ENCODE assay signal across 9 mouse cellular contexts in genomic region chr17:32112434-32113254, GRCm38 (mm10). TPM values are rescaled to one million over a fixed set of nuclear protein-coding genes. Genes with fewer than 3 reads are reported as not detected.
A peak's percentile ranks its signal among the peaks of the same experiment; 100 is the strongest.
DNase-seq lines count a peak whose midpoint lies in the region; ATAC-seq and TF ChIP-seq lines count a peak whose summit lies in the region.
"Had no signal": no experiment of that assay in that cellular context is flagged by ENCODE, and none has a peak within 500 bp of the region (broad histone marks: within the 10 kb centered on the region; RNA-seq: fewer than 3 reads in every experiment).

No protein-coding gene starts in this region.

- 77% methylated on average over 8 of the region's 8 CpGs for WGBS in kidney, embryonic 15.5 days
- 63% methylated on average over 8 of the region's 8 CpGs for WGBS in embryonic facial prominence, embryonic 15.5 days
- WGBS in intestine, postnatal 0 days: 74% methylated on average over 8 of the region's 8 CpGs
- 60% methylated on average over 8 of the region's 8 CpGs for WGBS in midbrain, embryonic 16.5 days

- no peak for ATAC-seq in kidney, embryonic 15.5 days (replicated peaks; ENCODE audit: low FRiP score)
- no peak for ATAC-seq in embryonic facial prominence, embryonic 15.5 days (ENCODE audit: insufficient number of reproducible peaks, low FRiP score, low TSS enrichment, low read depth)
- no peak for ATAC-seq in intestine, postnatal 0 days
- no peak for ATAC-seq in midbrain, embryonic 16.5 days
- ATAC-seq in granulocyte monocyte progenitor cell, adult 5-6 weeks (replicated peaks; ENCODE audit: poor library complexity, severe bottlenecking): no peak

- H3K4me2 ChIP-seq in kidney, embryonic 15.5 days: peak overlapping the region; percentile 93
- peak overlapping the region; percentile 94; the same call in 1 of the 2 replicates for H3K4me2 ChIP-seq in embryonic facial prominence, embryonic 15.5 days (replicated peaks)
- peak overlapping the region; percentile 86 for H3K4me2 ChIP-seq in intestine, postnatal 0 days (replicated peaks; ENCODE audit: low read depth)
- peak overlapping the region; percentile 97 for H3K4me2 ChIP-seq in midbrain, embryonic 16.5 days (ENCODE audit: low read length)

- H3K27ac ChIP-seq in kidney, embryonic 15.5 days: no peak overlapping the region
- no peak overlapping the region for H3K27ac ChIP-seq in embryonic facial prominence, embryonic 15.5 days (replicated peaks)
- no peak overlapping the region for H3K27ac ChIP-seq in intestine, postnatal 0 days (ENCODE audit: low read depth, low read length)
- no peak overlapping the region for H3K27ac ChIP-seq in midbrain, embryonic 16.5 days (ENCODE audit: low read length)

- TF ChIP-seq CTCF in intestine, postnatal 0 days (IDR thresholded peaks at IDR 0.05; ENCODE audit: low read depth): no peak

- no peaks in the 10 kb centered on the region for H3K36me3 ChIP-seq in kidney, embryonic 15.5 days
- H3K36me3 ChIP-seq in embryonic facial prominence, embryonic 15.5 days: no peaks in the 10 kb centered on the region
- H3K36me3 ChIP-seq in intestine, postnatal 0 days (ENCODE audit: control insufficient read depth, insufficient read depth): no peaks in the 10 kb centered on the region
- H3K36me3 ChIP-seq in midbrain, embryonic 16.5 days (ENCODE audit: control insufficient read depth, insufficient read depth, low read length): no peaks in the 10 kb centered on the region

- no peak overlapping the region for H3K9ac ChIP-seq in kidney, embryonic 15.5 days
- H3K9ac ChIP-seq in embryonic facial prominence, embryonic 15.5 days: no peak overlapping the region
- no peak overlapping the region for H3K9ac ChIP-seq in intestine, postnatal 0 days (ENCODE audit: low read depth, low read length)
- H3K9ac ChIP-seq in midbrain, embryonic 16.5 days (ENCODE audit: low read depth, low read length): no peak overlapping the region

- H3K27me3 ChIP-seq in kidney, embryonic 15.5 days: peaks cover 13% of the 10 kb centered on the region
- peaks cover 10% of the 10 kb centered on the region for H3K27me3 ChIP-seq in embryonic facial prominence, embryonic 15.5 days
- H3K27me3 ChIP-seq in intestine, postnatal 0 days (replicated peaks; ENCODE audit: control insufficient read depth, insufficient read depth, low read length): no peaks in the 10 kb centered on the region
- no peaks in the 10 kb centered on the region; the same call in 1 of the 2 replicates for H3K27me3 ChIP-seq in midbrain, embryonic 16.5 days (ENCODE audit: control insufficient read depth, insufficient read depth, low read depth, low read length)

- no peaks in the 10 kb centered on the region for H3K9me3 ChIP-seq in kidney, embryonic 15.5 days (replicated peaks)
- no peaks in the 10 kb centered on the region for H3K9me3 ChIP-seq in embryonic facial prominence, embryonic 15.5 days (replicated peaks)
- no peaks in the 10 kb centered on the region for H3K9me3 ChIP-seq in intestine, postnatal 0 days (ENCODE audit: control insufficient read depth)
- H3K9me3 ChIP-seq in midbrain, embryonic 16.5 days (replicated peaks; ENCODE audit: control insufficient read depth, low read length, poor library complexity, severe bottlenecking): no peaks in the 10 kb centered on the region

- H3K4me3 ChIP-seq in kidney, embryonic 15.5 days (replicated peaks): no peak overlapping the region
- H3K4me3 ChIP-seq in embryonic facial prominence, embryonic 15.5 days (replicated peaks): no peak overlapping the region
- no peak overlapping the region for H3K4me3 ChIP-seq in intestine, postnatal 0 days (ENCODE audit: low read depth, low read length)
- H3K4me3 ChIP-seq in midbrain, embryonic 16.5 days (ENCODE audit: low read depth, low read length): peak overlapping the region; percentile 64

- DNase-seq in kidney, adult 9 months: no peak
- DNase-seq in adrenal gland, adult 18-20 months (ENCODE audit: low spot score in 2 of 2): no peak
- DNase-seq in right cerebral cortex, postnatal 4 days: no peak

- peaks cover 34% of the 10 kb centered on the region for H3K4me1 ChIP-seq in kidney, embryonic 15.5 days
- H3K4me1 ChIP-seq in embryonic facial prominence, embryonic 15.5 days: peaks cover 33% of the 10 kb centered on the region
- H3K4me1 ChIP-seq in intestine, postnatal 0 days (replicated peaks; ENCODE audit: control insufficient read depth, insufficient read depth, low read length): peaks cover 9% of the 10 kb centered on the region; the same call in 1 of the 2 replicates
- peaks cover 2% of the 10 kb centered on the region for H3K4me1 ChIP-seq in midbrain, embryonic 16.5 days (ENCODE audit: control insufficient read depth, insufficient read depth, low read length)

RNA-seq across cellular contexts. Expression of gene Notch3, which starts 54.0 kb away (rescaled TPM):
- 11.9 and 14.9 TPM in 2 replicates for polyA plus RNA-seq in kidney, embryonic 15.5 days (2015; fragmentation: Nextera tagmentation; extraction: Ambion mirVana)
- polyA plus RNA-seq in embryonic facial prominence, embryonic 15.5 days (2015; fragmentation: Nextera tagmentation; extraction: Ambion mirVana): 18.3 and 19.4 TPM in 2 replicates
- polyA plus RNA-seq in intestine, postnatal 0 days (2015; fragmentation: Nextera tagmentation; extraction: Ambion mirVana): 2.0 and 2.3 TPM in 2 replicates
- 6.9 TPM in 2 replicates for polyA plus RNA-seq in midbrain, embryonic 16.5 days (2015; fragmentation: Nextera tagmentation; extraction: Ambion mirVana)
- total RNA-seq in adrenal gland, adult 18-20 months (2021): 1 to 10 TPM; 5.2 to 8.8 TPM
- not detected in 2 replicates for total RNA-seq in granulocyte monocyte progenitor cell, adult 5-6 weeks (2014; fragmentation: Nextera tagmentation)
- not detected in 2 replicates for total RNA-seq in granulocyte monocyte progenitor cell, adult 5-6 weeks (2017)
- total RNA-seq: monocyte, adult 5-6 weeks had no signal
